Mouse (Mus musculus) megakaryocyte progenitor cell, adult 5-6 weeks (primary cell): Measurements from ENCODE around the gene Eif4g2. TPM values are rescaled to one million over a fixed set of nuclear protein-coding genes. Genes with fewer than 3 reads are reported as not detected.

Experiments
- ATAC-seq: replicated peaks from 2 replicates; pipeline ENCODE4 v1.8.0; 2016; ENCODE audit warnings: mild to moderate bottlenecking, moderate TSS enrichment, inconsistent platforms; ENCODE audit not compliant: poor library complexity
- total RNA-seq, 2 experiments: library from RNA; stranded (forward) in 1 of 2; stranded (reverse) in 1 of 2; fragments of 157-497, 149-512 nt in 1 of 2; fragments of 200-1000 nt in 1 of 2; gene quantifications; 2 replicates each; pipeline versions ENCODE4 v1.2.3 to v1.2.4; 2015 to 2017

Eif4g2 gene
- total RNA-seq (2015) (1,230 and 1,245 TPM in 2 replicates), total RNA-seq (2017) (669 and 710 TPM in 2 replicates)

- ATAC-seq: peak; percentile 86
These were observed at the start of gene Eif4g2 for GRCm38 (mm10) chr7:111082822-111083732. TSS of gene Eif4g2 (minus strand) at chr7:111083030.

- ATAC-seq: no peak
These were observed 49.8 kb upstream of the Eif4g2 start for GRCm38 (mm10) chr7:111132596-111132995.

DNA sequence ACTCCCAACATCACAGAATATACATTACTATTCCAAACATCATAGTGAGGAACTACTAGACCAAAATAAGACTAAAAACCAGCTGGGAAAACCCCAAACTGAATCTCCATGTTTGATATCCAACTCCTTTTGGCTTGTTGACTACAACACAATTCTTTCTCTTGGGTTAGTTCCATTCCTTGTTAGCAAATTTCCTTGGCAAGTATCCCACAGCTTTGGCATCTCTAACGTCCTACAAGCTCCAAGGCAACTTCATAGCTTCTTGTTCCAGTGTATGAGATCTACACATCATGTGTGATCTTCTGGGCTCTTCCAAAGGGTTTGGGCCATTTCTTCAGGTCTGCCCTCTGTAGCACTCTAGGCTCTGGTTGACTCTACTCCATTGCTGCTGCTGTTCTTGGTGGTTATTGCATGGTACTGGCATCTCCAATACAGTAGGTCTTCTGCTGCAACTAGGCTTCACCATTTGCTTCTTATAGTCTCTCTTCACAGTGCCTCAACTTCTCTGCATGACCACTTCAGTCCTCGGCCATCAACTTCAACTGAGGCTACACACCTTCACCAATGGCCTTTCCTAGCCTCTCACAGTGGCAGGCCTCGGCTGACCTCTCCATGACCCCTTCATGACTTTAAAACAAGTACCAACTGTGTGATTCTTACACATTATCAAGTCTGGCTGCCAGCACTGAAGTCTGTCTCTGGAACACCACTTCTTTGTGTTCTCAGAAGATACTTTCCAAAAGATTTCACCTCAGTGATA, 44.0 kb upstream of the Eif4g2 start:
- ATAC-seq: no peak

DNA sequence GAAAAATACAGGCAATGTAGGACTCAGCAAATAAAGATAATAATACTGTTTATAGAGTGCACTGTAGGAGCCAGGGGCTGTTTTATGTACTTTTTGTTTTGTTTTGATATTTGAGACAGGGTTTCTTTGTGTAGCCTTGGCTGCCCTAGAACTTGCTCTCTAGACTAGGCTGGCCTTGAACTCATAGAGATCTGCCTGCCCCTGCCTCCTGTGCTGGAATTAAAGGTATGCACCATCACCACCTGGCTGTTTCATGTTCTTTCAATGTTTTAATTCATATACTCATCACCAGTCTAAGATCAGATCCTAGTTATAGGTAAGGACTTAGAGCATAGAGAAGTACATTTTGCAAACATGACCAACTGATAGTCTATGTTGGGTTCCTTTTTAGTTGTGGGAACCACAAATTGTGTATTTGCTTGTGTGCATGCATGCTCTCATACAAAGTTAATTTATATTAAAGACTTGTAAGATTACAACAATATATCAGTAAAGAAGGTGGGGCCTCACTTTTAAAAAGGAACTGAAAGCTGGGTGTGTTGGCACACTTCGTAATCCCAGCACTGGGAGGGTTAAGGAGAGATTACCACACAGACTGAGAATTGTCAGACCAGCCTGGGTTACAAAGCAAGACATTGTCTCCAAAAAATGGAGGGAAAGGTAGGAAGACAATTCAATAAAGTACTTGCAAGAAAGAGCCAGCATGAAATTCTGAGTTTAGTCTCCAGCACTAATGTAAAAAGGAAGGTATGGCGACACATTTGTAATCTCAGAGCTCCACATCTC, 41.1 kb upstream of the Eif4g2 start:
- ATAC-seq: peak; percentile 26; the same call in 1 of the 2 replicates

- peak; percentile 93 for ATAC-seq
These were observed 39.8 kb upstream of the Eif4g2 start for GRCm38 (mm10) chr7:111122531-111123130.

GRCm38 (mm10) chr7:111122084-111122530, 39.3 kb upstream of the Eif4g2 start:
- peak; percentile 61 for ATAC-seq

DNA sequence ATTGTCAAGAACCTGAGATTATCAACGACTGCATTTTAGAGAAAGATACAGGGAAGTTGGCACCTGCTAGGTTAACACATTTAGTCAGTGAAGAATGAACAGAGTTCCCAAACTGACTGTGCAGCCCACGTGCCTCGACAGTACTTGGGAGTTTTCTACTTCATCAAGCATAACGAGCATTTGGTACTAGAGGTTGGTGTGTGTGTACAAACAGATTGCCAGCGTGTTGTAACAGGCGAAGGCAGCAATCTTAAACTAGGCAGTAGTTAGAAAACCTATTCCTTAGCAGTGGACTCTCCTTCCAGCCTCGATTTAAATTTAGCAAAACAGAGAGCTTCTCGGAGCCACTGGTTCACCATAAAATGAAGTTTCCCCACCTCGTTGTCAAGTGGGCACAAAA, 38.7 kb upstream of the Eif4g2 start:
- ATAC-seq: no peak

DNA sequence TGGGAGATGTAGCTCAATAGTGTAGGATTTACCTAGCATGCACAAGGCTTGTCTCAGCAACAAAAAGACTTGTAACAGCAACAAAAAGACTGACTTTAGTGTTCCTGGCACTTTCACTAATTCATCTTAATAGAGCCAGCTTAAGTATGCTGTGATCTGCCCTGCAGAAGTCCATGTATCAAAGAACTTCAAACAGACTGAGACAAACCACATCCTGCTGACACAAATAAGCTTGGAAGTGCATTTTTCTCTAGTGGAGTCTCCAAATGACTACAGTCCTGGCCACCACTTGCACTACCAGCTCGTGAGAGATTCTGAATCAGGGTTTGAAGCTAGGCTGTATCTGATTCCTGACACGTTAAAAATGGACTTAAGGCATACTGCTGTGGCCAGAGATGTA, 26.7 kb upstream of the Eif4g2 start:
- no peak for ATAC-seq

- no peak for ATAC-seq
These were observed 26.3 kb upstream of the Eif4g2 start for GRCm38 (mm10) chr7:111109161-111109560.

GRCm38 (mm10) chr7:111098196-111098595, 15.4 kb upstream of the Eif4g2 start:
- no peak for ATAC-seq

DNA sequence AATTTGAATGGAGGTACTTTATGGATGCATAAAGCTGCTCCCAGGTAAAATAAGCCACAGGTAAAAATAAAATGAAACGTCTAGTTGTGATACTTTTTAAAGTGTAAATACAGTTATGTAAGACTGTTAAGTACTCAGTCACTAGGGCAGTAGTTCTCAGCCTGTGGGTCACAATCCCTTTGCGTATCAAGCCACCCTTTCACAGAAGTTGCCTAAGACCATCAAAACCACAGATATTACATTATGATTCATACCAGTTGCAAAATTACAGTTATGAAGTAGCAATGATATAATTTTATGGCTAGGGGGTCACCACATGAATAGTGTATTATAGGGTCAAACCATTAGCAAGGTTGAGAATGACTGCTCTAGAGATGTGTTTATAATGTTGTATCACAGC, 12.3 kb upstream of the Eif4g2 start:
- peak; percentile 99 for ATAC-seq

GRCm38 (mm10) chr7:111085153-111085552, 2.3 kb upstream of the Eif4g2 start:
- no peak for ATAC-seq

- ATAC-seq: no peak
These were observed 1.6 kb upstream of the Eif4g2 start for GRCm38 (mm10) chr7:111084443-111084842.

- ATAC-seq: no peak
These were observed 897 bp upstream of the Eif4g2 start for GRCm38 (mm10) chr7:111083733-111084120.

- ATAC-seq: peak; percentile 21
These were observed 598 bp downstream of the Eif4g2 start for GRCm38 (mm10) chr7:111082043-111082821.

- ATAC-seq: no peak
These were observed 2.0 kb downstream of the Eif4g2 start for GRCm38 (mm10) chr7:111080876-111081275.

GRCm38 (mm10) chr7:111080026-111080425, 2.8 kb downstream of the Eif4g2 start:
- no peak for ATAC-seq

DNA sequence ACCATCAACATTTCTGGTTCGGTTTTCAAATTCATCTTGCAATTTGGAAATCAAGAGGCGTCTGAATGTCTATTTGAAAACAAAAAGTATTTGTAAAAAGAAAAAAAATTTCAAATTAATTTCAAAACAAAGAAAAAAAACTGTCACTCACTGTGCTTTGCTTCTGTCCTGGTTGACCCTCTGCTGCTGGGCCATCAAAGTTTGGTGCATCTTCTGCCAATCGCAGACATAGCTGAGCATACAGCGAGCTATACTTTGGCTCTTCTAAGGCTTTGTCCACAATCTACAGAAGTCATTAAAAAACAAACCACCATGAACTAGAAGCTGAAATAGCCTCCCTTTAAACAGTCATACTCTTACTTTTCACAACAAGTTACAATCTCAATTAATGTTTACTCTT, 4.6 kb downstream of the Eif4g2 start:
- ATAC-seq: no peak

DNA sequence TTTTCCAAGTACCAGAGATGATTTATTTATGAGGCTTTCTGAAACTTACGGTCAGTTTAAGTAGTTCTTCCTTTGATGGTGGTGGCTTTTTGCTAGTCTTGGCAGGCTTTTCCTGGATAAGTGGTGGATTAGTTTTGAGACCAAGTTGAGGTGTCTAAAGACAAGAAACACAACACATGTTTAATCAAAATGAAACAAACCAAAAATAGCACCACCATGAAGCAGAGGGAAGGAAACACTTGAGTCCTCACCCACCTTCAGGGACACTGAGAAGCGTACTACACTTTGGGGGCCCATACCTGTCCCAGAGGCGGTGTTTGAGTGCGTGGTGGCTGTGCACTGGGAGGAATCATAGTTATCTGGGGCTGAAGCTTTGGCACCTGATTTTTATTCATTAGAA, 7.5 kb downstream of the Eif4g2 start:
- ATAC-seq: no peak

- peak; percentile 36; the same call in 1 of the 2 replicates for ATAC-seq
These were observed 10.4 kb downstream of the Eif4g2 start for GRCm38 (mm10) chr7:111072410-111072809.
